Mouse (Mus musculus) activated CD4-positive, CD25-positive, alpha-beta regulatory T cell, adult 4 months (primary cell): ENCODE measurements around the gene Nprl2. TPM values are rescaled to one million over a fixed set of nuclear protein-coding genes. Genes with fewer than 3 reads are reported as not detected.

Source experiments
- ATAC-seq: one replicate; pipeline ENCODE4 v1.8.0; 2017
- polyA plus RNA-seq, 2 experiments: library from polyadenylated mRNA; unstranded; fragments of 100-300 nt; shearing (Covaris generic); gene quantifications; one replicate each; pipeline ENCODE4 v1.2.1; 2017

The Nprl2 gene
- polyA plus RNA-seq, 2 experiments from 2014 or later, result 44.5 to 45.2 TPM

GRCm38 (mm10) chr9:107534408-107535202 is 7.4 kb upstream of the Nprl2 start:
- ATAC-seq, result no peak

GRCm38 (mm10) chr9:107538231-107538630 is 3.8 kb upstream of the Nprl2 start:
- ATAC-seq, result no peak

GRCm38 (mm10) chr9:107538711-107539110 is 3.3 kb upstream of the Nprl2 start:
- ATAC-seq, result no peak

- no peak for ATAC-seq
Observed at GRCm38 (mm10) chr9:107539940-107540339, 2.1 kb upstream of the Nprl2 start.

DNA sequence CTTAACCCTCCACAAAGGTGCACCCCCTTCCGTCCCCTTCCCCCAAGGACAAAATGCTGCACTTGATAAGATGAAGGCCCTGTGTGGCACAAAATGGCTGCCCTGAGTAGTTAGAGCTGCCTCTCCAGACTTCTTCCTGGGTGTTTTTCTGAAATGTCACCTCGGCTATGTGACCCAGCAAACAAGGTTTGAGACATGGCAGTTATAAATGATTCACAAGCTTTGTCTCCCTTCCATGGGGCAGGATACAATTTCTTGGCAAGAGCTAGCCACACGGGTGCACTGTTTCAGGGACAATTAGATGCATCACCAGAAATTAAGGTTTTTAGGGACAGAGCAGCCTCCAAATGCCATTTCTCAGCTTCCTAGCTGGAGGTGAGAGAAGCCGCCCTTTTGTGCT is 1.6 kb upstream of the Nprl2 start:
- no peak for ATAC-seq

GRCm38 (mm10) chr9:107541005-107541404 is 1.0 kb upstream of the Nprl2 start:
- ATAC-seq, result no peak

- peak; percentile 2 for ATAC-seq
Observed at GRCm38 (mm10) chr9:107542352-107542686, 293 bp downstream of the Nprl2 start.

GRCm38 (mm10) chr9:107542721-107543120 is 695 bp downstream of the Nprl2 start:
- ATAC-seq, result no peak

DNA sequence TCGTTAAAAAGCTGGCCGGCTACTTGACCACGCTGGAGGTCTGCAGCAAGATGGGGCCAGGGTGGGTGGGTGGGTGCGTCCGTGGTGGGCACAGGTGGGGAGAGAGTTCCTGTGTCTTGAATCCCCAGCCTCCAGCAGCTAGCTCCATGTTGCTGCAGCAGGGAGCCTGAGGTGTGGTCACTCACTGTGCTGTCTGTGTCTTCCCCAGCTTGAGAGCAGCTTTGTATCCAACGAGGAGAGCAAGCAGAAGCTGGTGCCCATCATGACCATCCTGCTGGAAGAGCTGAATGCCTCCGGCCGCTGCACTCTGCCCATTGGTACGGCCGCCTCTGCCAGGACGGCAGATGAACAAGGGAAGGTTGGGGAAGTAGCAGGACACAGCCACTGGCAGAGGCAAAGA is 1.3 kb downstream of the Nprl2 start:
- no peak for ATAC-seq

DNA sequence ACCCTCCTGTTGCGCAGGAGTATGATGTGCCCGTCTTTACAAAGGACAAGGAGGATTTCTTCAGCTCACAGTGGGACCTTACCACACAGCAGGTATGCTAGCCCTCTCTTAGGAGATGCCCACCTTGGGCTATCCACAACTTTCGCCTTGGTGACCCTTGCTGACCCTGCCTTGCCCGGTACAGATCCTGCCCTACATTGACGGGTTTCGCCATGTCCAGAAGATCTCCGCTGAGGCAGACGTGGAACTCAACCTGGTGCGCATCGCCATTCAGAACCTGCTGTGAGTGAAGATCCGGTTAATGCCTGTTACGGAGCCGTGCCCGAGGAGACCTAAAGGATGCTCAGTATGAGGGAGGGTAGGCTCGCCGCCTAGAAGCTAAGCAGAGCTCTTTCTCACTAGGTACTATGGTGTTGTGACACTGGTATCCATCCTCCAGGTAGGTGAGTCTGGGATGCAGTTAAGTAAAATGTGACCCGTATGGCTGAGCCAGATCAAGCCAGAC is 2.2 kb downstream of the Nprl2 start:
- ATAC-seq, result no peak

- no peak for ATAC-seq
Observed at GRCm38 (mm10) chr9:107544729-107545128, 2.7 kb downstream of the Nprl2 start.

GRCm38 (mm10) chr9:107545199-107545598 is 3.2 kb downstream of the Nprl2 start:
- no peak for ATAC-seq

GRCm38 (mm10) chr9:107545602-107546001 is 3.6 kb downstream of the Nprl2 start:
- no peak for ATAC-seq

GRCm38 (mm10) chr9:107547026-107547425 is 5.0 kb downstream of the Nprl2 start, which contains the start of gene Zmynd10:
TSS of gene Zmynd10 (plus strand) at chr9:107547298.
- peak; percentile 16 for ATAC-seq

GRCm38 (mm10) chr9:107547957-107548356 is 5.9 kb downstream of the Nprl2 start:
- ATAC-seq, result no peak

DNA sequence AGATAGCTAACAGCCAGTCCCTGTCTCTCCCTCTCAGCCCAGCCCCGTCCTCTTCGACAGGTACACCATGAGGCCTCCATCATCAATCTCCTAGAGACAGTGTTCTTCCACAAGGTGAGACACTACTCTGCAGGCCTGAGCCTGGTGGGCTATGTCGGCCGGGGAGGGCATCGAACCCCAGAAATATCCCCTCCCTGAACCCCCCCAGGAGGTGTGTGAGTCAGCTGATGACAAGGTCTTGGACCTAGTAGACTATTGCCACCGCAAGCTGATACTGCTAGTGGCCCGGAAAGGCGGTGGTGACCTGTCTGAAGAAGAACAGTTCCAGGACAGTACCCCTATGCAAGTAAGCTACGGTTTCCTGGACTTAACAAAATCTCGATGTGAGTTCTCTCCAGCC is 6.8 kb downstream of the Nprl2 start:
- ATAC-seq, result no peak

- ATAC-seq, result no peak
Observed at GRCm38 (mm10) chr9:107549297-107550074, 7.5 kb downstream of the Nprl2 start.

GRCm38 (mm10) chr9:107550491-107551116 is 8.6 kb downstream of the Nprl2 start:
- no peak for ATAC-seq

DNA sequence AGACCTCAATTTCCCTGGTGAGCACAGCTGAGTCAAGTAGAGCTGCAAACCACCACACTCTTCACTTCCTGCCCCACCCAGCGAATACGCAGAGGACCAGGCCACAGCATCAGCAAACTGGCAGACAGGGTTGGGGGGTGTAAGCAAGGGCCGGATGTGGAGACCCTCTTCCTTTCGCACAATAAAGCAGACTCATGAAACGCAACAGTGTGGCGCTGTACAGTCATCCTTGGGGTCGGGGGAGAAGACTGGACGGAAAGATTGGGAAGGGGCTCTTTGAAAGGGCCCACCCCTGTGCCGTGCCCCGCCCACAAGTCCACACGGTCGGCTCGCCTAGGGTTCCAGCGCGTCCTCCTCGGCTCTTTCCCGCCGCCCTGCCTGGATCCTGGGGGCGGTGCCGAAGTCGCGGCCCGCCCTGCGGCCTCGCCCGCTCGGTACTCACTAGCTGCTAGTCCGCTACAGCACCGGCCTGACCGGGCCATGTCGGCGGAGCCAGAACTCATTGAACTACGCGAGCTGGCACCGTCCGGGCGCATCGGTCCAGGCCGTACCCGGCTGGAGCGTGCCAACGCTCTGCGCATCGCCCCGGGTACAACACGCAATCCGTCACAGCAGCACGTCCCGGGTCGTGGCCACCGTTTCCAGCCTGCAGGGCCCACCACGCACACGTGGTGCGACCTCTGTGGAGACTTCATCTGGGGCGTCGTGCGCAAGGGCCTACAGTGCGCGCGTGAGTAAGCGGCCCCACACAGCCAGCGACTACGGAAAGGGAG is 9.3 kb downstream of the Nprl2 start, which contains the start of gene Rassf1:
Rassf1 (plus strand) TSS at position 439 of the 773 bp plus-strand sequence.
- peak; percentile 67 for ATAC-seq

DNA sequence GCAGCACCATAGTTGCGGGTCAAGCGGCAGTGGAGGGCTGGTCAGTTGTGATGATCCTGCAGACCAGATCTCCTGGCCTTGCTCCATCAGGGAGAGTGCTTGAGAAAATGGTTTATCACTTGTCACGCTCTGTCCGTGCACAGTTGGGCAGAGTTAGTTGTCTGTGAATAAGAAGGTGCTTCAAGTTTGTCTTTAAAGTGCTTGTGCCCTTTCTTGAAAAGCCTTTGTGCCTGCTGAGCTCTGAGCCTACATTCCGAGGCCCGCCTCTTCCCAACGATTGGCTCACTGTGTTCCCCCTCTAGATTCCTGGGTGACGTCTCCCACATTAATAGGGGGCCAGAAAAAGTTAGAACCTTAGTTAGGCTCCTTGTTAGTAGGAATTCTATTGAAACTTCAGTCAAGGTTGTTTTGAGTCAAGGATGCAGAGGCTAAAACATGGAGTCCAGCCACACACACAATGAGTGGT is 9.9 kb downstream of the Nprl2 start:
- ATAC-seq, result no peak

DNA sequence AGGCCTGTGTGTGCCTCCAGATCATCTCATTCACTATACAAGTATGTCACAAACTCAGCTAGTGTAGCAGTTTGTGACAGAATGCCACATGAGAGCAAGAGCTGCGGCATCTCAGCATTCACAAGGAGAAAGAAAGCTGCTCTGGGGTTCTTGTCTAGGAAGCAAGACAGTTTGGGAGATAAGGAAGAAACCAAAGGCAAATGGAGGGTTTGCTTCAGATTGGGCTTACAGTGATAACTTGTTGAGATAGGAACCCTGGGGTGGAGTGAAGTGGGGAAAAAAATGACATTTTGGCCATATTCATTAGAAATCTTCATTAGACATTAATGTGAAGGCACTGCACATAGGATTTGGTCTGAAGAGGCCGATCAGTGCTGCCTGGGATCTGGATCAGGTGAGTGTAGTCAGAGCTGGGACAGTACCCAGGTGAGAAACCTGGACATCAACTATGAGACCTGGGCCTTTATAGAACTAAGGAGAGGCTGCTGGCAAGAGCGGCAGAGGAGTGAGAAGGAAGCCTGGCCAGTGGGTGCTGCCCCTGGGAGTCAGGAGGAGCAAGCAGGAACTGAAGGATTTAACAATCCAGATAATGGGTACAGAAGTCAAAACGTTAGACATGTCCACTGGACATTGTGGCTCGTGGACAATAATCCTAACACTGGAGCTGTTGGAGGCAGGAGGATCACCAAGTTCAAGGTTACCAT is 10.8 kb downstream of the Nprl2 start:
- ATAC-seq, result no peak
